Mouse (Mus musculus): ENCODE results near the gene Otop2. TPM values are rescaled to one million over a fixed set of nuclear protein-coding genes. Genes with fewer than 3 reads are reported as not detected.
A peak's percentile ranks its signal among the peaks of the same experiment; 100 is the strongest.

Otop2 gene
- polyA plus RNA-seq, 1 experiment = 0.65 TPM

DNA sequence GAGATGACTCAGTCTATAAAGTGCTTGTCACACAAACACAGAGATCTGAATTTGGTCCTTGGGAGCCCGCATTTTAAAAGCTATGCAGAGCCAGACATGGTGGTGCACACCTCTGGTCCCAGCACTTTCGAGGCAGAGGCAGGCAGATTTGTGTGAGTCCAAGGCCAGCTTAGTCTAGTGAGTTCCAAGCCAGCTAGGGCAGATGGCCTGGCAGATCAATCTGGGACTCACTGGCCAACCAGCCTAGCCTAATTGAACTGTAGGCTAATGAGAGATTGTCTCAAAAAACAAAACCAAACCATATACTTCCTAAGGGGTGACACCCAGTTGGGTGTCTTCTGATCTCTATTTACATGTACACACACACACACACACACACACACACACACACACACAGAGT, 34.3 kb downstream of the Otop2 start:
- WGBS = 37% methylated on average over 2 of the region's 2 CpGs
- H3K4me3 ChIP-seq (replicated peaks; ENCODE audit: insufficient read depth, low read depth, low read length) = no peak overlapping the region
- no peak for TF ChIP-seq CTCF (IDR thresholded peaks at IDR 0.05; ENCODE audit: borderline replicate concordance, insufficient read depth, low read depth, low read length)

DNA sequence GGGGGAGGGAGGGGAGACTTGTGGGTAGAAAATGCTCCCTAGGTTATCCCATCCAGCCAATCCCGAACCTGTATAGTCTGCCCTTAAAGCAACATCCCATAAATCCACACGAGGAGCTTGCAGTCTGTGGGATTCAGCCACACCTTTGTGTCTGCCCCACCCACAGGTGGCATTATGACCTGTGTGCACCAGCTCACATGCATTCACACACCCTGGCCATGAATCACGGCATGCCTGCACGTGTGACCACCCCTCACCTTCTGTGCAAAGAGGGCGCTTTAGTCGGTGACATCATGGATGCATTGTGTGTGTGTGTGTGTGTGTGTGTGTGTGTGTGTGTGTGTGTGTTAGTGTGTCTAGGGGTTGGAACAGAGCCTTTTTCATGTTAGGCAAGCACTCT, 34.9 kb downstream of the Otop2 start:
- TF ChIP-seq CTCF (IDR thresholded peaks at IDR 0.05; ENCODE audit: borderline replicate concordance, insufficient read depth, low read depth, low read length) (no peak), POLR2A (IDR thresholded peaks at IDR 0.05; ENCODE audit: borderline replicate concordance, insufficient read depth, low read length) (no peak)
- Histone ChIP-seq H3K4me3 (replicated peaks; ENCODE audit: insufficient read depth, low read depth, low read length) (no peak overlapping the region), H3K4me1 (ENCODE audit: control insufficient read depth, insufficient read depth, low read length) (peaks cover 2% of the 10 kb centered on the region; the same call in 1 of the 2 replicates), H3K27me3 (ENCODE audit: control insufficient read depth, insufficient read depth, low read length) (no peaks in the 10 kb centered on the region), H3K27ac (ENCODE audit: insufficient read depth, low read length) (no peak overlapping the region)
- 70% methylated on average over 6 of the region's 6 CpGs for WGBS
- DNase-seq = no peak

More for the DNA sequence above, 34.3 kb downstream of the Otop2 start:
- H3K27me3 ChIP-seq (ENCODE audit: control insufficient read depth, insufficient read depth, low read length) = no peaks in the 10 kb centered on the region
- no peak for DNase-seq
- H3K4me1 ChIP-seq (ENCODE audit: control insufficient read depth, insufficient read depth, low read length) = peaks cover 2% of the 10 kb centered on the region; the same call in 1 of the 2 replicates
- no peak overlapping the region for H3K27ac ChIP-seq (ENCODE audit: insufficient read depth, low read length)

- TF ChIP-seq CTCF (IDR thresholded peaks at IDR 0.05; ENCODE audit: borderline replicate concordance, insufficient read depth, low read depth, low read length) = no peak
- TF ChIP-seq POLR2A (IDR thresholded peaks at IDR 0.05; ENCODE audit: borderline replicate concordance, insufficient read depth, low read length) = no peak
- Histone ChIP-seq H3K27me3 (ENCODE audit: control insufficient read depth, insufficient read depth, low read length) (no peaks in the 10 kb centered on the region), H3K27ac (ENCODE audit: insufficient read depth, low read length) (no peak overlapping the region), H3K4me3 (replicated peaks; ENCODE audit: insufficient read depth, low read depth, low read length) (no peak overlapping the region), H3K4me1 (ENCODE audit: control insufficient read depth, insufficient read depth, low read length) (peaks cover 2% of the 10 kb centered on the region; the same call in 1 of the 2 replicates)
- WGBS = 39% methylated on average over 12 of the region's 12 CpGs
- DNase-seq = peak in 1 of 2 experiments; percentile 6
Measured at GRCm38 (mm10) chr11:115344967-115345366, 38.0 kb downstream of the Otop2 start.

DNA sequence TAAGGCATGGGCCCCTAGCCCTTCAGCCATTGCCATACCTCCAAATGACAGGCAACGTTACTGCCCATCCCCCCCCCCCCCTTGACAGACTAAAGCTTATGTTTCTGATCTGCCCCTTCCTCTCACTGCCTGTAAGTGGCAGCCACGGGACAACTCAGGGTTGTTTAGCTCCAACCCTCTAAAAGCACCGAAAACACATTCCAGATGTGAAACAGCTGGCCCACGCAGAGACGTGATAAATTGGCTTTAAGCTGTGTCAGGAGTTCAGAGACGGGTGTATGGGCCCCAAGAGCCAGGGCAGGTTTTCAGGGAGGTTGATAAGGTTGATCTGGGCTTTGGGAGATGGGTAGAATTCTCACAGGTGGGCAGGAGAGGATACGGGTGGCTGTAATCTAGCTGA, 38.6 kb downstream of the Otop2 start:
- H3K4me1 ChIP-seq (ENCODE audit: control insufficient read depth, insufficient read depth, low read length) = peaks cover 2% of the 10 kb centered on the region; the same call in 1 of the 2 replicates
- TF ChIP-seq POLR2A (IDR thresholded peaks at IDR 0.05; ENCODE audit: borderline replicate concordance, insufficient read depth, low read length) (no peak), CTCF (IDR thresholded peaks at IDR 0.05; ENCODE audit: borderline replicate concordance, insufficient read depth, low read depth, low read length) (no peak)
- no peaks in the 10 kb centered on the region for H3K27me3 ChIP-seq (ENCODE audit: control insufficient read depth, insufficient read depth, low read length)
- DNase-seq = no peak
- H3K27ac ChIP-seq (ENCODE audit: insufficient read depth, low read length) = no peak overlapping the region
- 55% methylated on average over 7 of the region's 7 CpGs for WGBS
- no peak overlapping the region for H3K4me3 ChIP-seq (replicated peaks; ENCODE audit: insufficient read depth, low read depth, low read length)

DNA sequence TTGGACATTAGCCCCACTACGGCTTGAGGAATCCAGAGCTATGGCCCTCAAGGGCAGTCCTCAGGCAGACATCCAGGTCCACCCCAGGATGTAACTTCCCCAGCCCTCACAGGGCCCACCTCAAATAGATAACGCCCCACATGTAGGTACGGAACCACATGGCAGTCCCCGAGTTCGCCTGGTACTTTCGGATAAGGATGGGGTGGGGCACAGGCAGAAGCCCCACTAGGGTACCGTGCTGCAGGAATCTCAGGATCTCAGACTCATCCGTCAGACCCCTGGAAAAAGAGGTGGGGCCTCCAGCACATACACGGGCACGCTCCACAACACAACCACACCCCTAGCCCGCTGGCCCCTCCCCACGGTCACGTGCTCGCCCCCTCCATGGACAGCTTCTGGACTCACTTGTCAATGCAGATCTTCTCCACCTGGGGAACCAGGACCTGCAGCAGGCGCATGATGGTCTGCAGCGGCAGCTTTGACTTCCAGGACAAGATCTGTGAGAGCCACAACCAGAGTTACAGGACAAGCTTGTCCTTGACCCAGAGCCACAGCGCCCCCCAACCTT, 41.8 kb downstream of the Otop2 start:
- H3K4me3 ChIP-seq (replicated peaks; ENCODE audit: insufficient read depth, low read depth, low read length) = no peak overlapping the region
- no peak for DNase-seq
- no peak overlapping the region for H3K27ac ChIP-seq (ENCODE audit: insufficient read depth, low read length)
- TF ChIP-seq POLR2A (IDR thresholded peaks at IDR 0.05; ENCODE audit: borderline replicate concordance, insufficient read depth, low read length) = no peak
- no peak for TF ChIP-seq CTCF (IDR thresholded peaks at IDR 0.05; ENCODE audit: borderline replicate concordance, insufficient read depth, low read depth, low read length)
- 64% methylated on average over 17 of the region's 17 CpGs for WGBS
- H3K27me3 ChIP-seq (ENCODE audit: control insufficient read depth, insufficient read depth, low read length) = no peaks in the 10 kb centered on the region
- no peaks in the 10 kb centered on the region; the same call in 1 of the 2 replicates for H3K4me1 ChIP-seq (ENCODE audit: control insufficient read depth, insufficient read depth, low read length)

- DNase-seq = no peak
- WGBS = 78% methylated on average over 4 of the region's 4 CpGs
- Histone ChIP-seq H3K4me1 (ENCODE audit: control insufficient read depth, insufficient read depth, low read length) (no peaks in the 10 kb centered on the region; the same call in 1 of the 2 replicates), H3K27ac (ENCODE audit: insufficient read depth, low read length) (no peak overlapping the region), H3K27me3 (ENCODE audit: control insufficient read depth, insufficient read depth, low read length) (no peaks in the 10 kb centered on the region), H3K4me3 (replicated peaks; ENCODE audit: insufficient read depth, low read depth, low read length) (no peak overlapping the region)
- no peak for TF ChIP-seq POLR2A (IDR thresholded peaks at IDR 0.05; ENCODE audit: borderline replicate concordance, insufficient read depth, low read length)
- no peak for TF ChIP-seq CTCF (IDR thresholded peaks at IDR 0.05; ENCODE audit: borderline replicate concordance, insufficient read depth, low read depth, low read length)
Measured at GRCm38 (mm10) chr11:115349976-115350375, 43.0 kb downstream of the Otop2 start.

- WGBS = 93% methylated on average over 5 of the region's 5 CpGs
- DNase-seq = no peak
- Histone ChIP-seq H3K27ac (ENCODE audit: insufficient read depth, low read length) (no peak overlapping the region), H3K27me3 (ENCODE audit: control insufficient read depth, insufficient read depth, low read length) (no peaks in the 10 kb centered on the region), H3K4me1 (ENCODE audit: control insufficient read depth, insufficient read depth, low read length) (no peaks in the 10 kb centered on the region; the same call in 1 of the 2 replicates), H3K4me3 (replicated peaks; ENCODE audit: insufficient read depth, low read depth, low read length) (no peak overlapping the region)
- no peak for TF ChIP-seq CTCF (IDR thresholded peaks at IDR 0.05; ENCODE audit: borderline replicate concordance, insufficient read depth, low read depth, low read length)
- TF ChIP-seq POLR2A (IDR thresholded peaks at IDR 0.05; ENCODE audit: borderline replicate concordance, insufficient read depth, low read length) = no peak
Measured at GRCm38 (mm10) chr11:115353375-115353774, 46.4 kb downstream of the Otop2 start.

DNA sequence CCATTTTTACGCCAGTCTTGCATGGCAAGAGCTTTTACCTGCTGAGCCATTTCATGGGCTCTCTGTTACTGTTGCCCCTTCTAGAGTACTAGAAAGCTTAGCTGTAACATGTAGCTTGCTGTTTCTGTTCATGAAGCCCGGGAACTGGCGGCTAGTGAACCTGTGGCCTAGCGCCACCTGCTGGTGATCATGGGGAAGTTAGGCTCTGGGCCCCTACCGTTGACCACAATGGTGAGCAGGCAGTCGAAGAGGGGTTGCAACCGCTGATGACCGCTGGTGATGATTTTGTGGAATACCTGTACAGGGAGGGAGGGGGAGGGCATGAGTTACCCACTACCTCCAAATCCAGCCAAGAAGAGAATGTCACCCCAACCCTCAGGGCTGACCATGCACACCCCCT, 47.2 kb downstream of the Otop2 start:
- Histone ChIP-seq H3K4me1 (ENCODE audit: control insufficient read depth, insufficient read depth, low read length) (peaks cover 7% of the 10 kb centered on the region; the same call in 1 of the 2 replicates), H3K27me3 (ENCODE audit: control insufficient read depth, insufficient read depth, low read length) (no peaks in the 10 kb centered on the region), H3K4me3 (replicated peaks; ENCODE audit: insufficient read depth, low read depth, low read length) (no peak overlapping the region), H3K27ac (ENCODE audit: insufficient read depth, low read length) (no peak overlapping the region)
- 4% methylated on average over 8 of the region's 8 CpGs for WGBS
- TF ChIP-seq POLR2A (IDR thresholded peaks at IDR 0.05; ENCODE audit: borderline replicate concordance, insufficient read depth, low read length) = no peak
- peak; percentile 92 for TF ChIP-seq CTCF (IDR thresholded peaks at IDR 0.05; ENCODE audit: borderline replicate concordance, insufficient read depth, low read depth, low read length)
- DNase-seq = peak; percentile 73 to 75

Data from cerebellum, adult 2 months (tissue).